Comparison of ENCODE assay signal across 20 mouse cellular contexts in genomic region chr10:107319648-107320047, GRCm38 (mm10). TPM values are rescaled to one million over a fixed set of nuclear protein-coding genes. Genes with fewer than 3 reads are reported as not detected.
"Had no signal": no experiment of that assay in that cellular context is flagged by ENCODE, and none has a peak within 500 bp of the region (broad histone marks: within the 10 kb centered on the region; RNA-seq: fewer than 3 reads in every experiment).

No protein-coding gene starts in this region.

- H3K9ac ChIP-seq: liver, embryonic 14.5 days; lung, embryonic 14.5 days; midbrain, embryonic 13.5 days; midbrain, embryonic 15.5 days; neural tube, embryonic 13.5 days had no signal

- H3K4me1 ChIP-seq: midbrain, embryonic 13.5 days; midbrain, embryonic 15.5 days had no signal

- ATAC-seq: midbrain, embryonic 13.5 days; midbrain, embryonic 15.5 days had no signal

- H3K4me3 ChIP-seq: midbrain, embryonic 13.5 days; midbrain, embryonic 15.5 days; myocyte; neural tube, embryonic 13.5 days had no signal

- H3K27ac ChIP-seq: liver, embryonic 14.5 days; midbrain, embryonic 13.5 days; midbrain, embryonic 15.5 days; neural tube, embryonic 13.5 days had no signal

- H3K36me3 ChIP-seq: midbrain, embryonic 13.5 days; midbrain, embryonic 15.5 days; neural tube, embryonic 13.5 days had no signal

- H3K4me2 ChIP-seq: lung, embryonic 14.5 days; midbrain, embryonic 11.5 days; midbrain, embryonic 13.5 days; midbrain, embryonic 15.5 days; neural tube, embryonic 13.5 days had no signal

- DNase-seq: lung, adult 18-20 months; lung, embryonic 14.5 days; lung, postnatal 10 days; lung, postnatal 4 days; retina, postnatal 1 day; right cerebral cortex, adult 18-20 months; right cerebral cortex, postnatal 25 days; right cerebral cortex, postnatal 4 days; spleen, adult 18-20 months; thymus, adult 18-20 months; thymus, postnatal 14 days; thymus, postnatal 36 days had no signal

- H3K9me3 ChIP-seq: midbrain, embryonic 13.5 days; midbrain, embryonic 15.5 days; neural tube, embryonic 13.5 days had no signal

- H3K27me3 ChIP-seq: midbrain, embryonic 13.5 days; midbrain, embryonic 15.5 days; neural tube, embryonic 13.5 days had no signal

RNA-seq across cellular contexts. Expression of gene Lin7a, which starts 48.2 kb away (rescaled TPM):
- total RNA-seq: megakaryocyte, adult 5-6 weeks; megakaryocyte-erythroid progenitor cell, adult 5-6 weeks had no signal
